Mouse (Mus musculus): ENCODE results near the gene Plcd1. TPM values are rescaled to one million over a fixed set of nuclear protein-coding genes. Genes with fewer than 3 reads are reported as not detected.

The Plcd1 gene
- total RNA-seq, 2 experiments from 2014 or later: 16.3 to 20.1 TPM

Small RNAs within 50 kb of the gene (microRNA-seq; reads per million reads assigned to microRNA genes)
- gene Mir26a-1: 6.1 to 11.1 reads per million in 2 experiments

Other genes with a start within 250 kb of the Plcd1 start
- 10 to 100 TPM; 18.4 to 20.2 TPM for gene Ctdspl, start 167.0 kb downstream of the Plcd1 start, total RNA-seq (2021)
- gene Vill, start 40.7 kb downstream of the Plcd1 start, total RNA-seq (2021): 1 to 10 TPM; 4.5 to 5.4 TPM
- gene Dlec1, start 9.0 kb upstream of the Plcd1 start, total RNA-seq (2021): under 1 TPM; 0.05 to 0.18 TPM
- 1 to 10 TPM; 1.8 to 1.9 TPM for gene Acaa1b, start 63.6 kb upstream of the Plcd1 start, total RNA-seq (2021)
- gene Gm47289, start 65.7 kb upstream of the Plcd1 start, total RNA-seq (2021): not detected
- not detected for gene Slc22a13, start 115.6 kb upstream of the Plcd1 start, total RNA-seq (2021)
- gene Oxsr1, start 228.9 kb upstream of the Plcd1 start, total RNA-seq (2021): 10 to 100 TPM; 35.5 to 36.5 TPM
- 10 to 100 TPM; 60.7 to 63.8 TPM for gene Acaa1a, start 246.2 kb upstream of the Plcd1 start, total RNA-seq (2021)
- gene Myd88, start 247.9 kb upstream of the Plcd1 start, total RNA-seq (2021): 10 to 100 TPM; 12.1 to 12.7 TPM